Mouse (Mus musculus) MEL (cell line): ENCODE results near the gene Epb41l2. TPM values are rescaled to one million over a fixed set of nuclear protein-coding genes. Genes with fewer than 3 reads are reported as not detected.

ENCODE experiments used
- DNase-seq: peaks from one replicate; pipeline ENCODE4 v3.0.0; 2011; ENCODE audit warnings: low read depth, low spot score
- H3K27ac ChIP-seq: 2 replicates; pipeline ENCODE4 v1.5.1; 2012; ENCODE audit warnings: low read depth, mild to moderate bottlenecking, control low read depth, low read length, moderate library complexity; ENCODE audit not compliant: control insufficient read depth
- H3K27me3 ChIP-seq, 2 experiments: fragments of 150-350 bp in 1 of 2; sonication (generic) in 1 of 2; 2 replicates each; pipeline ENCODE4 v1.6.1; 2012; ENCODE audit warnings: low read length in 2 of 2, mild to moderate bottlenecking in 2 of 2, improper control_type of control experiment in 1 of 2, moderate library complexity in 1 of 2; ENCODE audit not compliant: insufficient read depth in 2 of 2, control insufficient read depth in 1 of 2
- H3K36me3 ChIP-seq, 2 experiments: 2 replicates each; pipeline ENCODE4 v1.6.1; 2012 to 2014; ENCODE audit warnings: low read length in 2 of 2, improper control_type of control experiment in 1 of 2, inconsistent platforms in 1 of 2, mild to moderate bottlenecking in 1 of 2; ENCODE audit not compliant: insufficient read depth in 2 of 2, control insufficient read depth in 1 of 2
- H3K4me1 ChIP-seq, 2 experiments: fragments of 150-350 bp in 1 of 2; sonication (generic) in 1 of 2; 2 replicates each; pipeline ENCODE4 v1.6.1; 2012; ENCODE audit warnings: low read length in 2 of 2, improper control_type of control experiment in 1 of 2, mild to moderate bottlenecking in 1 of 2; ENCODE audit not compliant: insufficient read depth in 2 of 2, control insufficient read depth in 1 of 2
- H3K4me3 ChIP-seq, 2 experiments: fragments of 150-350 bp in 1 of 2; sonication (generic) in 1 of 2; 2 replicates each; pipeline ENCODE4 v1.5.1; 2012; ENCODE audit warnings: low read depth in 2 of 2, low read length in 2 of 2, mild to moderate bottlenecking in 2 of 2, moderate library complexity in 2 of 2, control low read depth in 1 of 2, improper control_type of control experiment in 1 of 2; ENCODE audit not compliant: control insufficient read depth in 1 of 2, insufficient read depth in 1 of 2
- H3K79me2 ChIP-seq: 2 replicates; pipeline ENCODE4 v1.6.1; 2012; ENCODE audit warnings: mild to moderate bottlenecking, low read length, moderate library complexity; ENCODE audit not compliant: control insufficient read depth, poor library complexity, insufficient read depth
- H3K9ac ChIP-seq: 2 replicates; pipeline ENCODE4 v1.6.1; 2012; ENCODE audit warnings: low read depth, mild to moderate bottlenecking, control low read depth, low read length, moderate library complexity; ENCODE audit not compliant: control insufficient read depth, poor library complexity, severe bottlenecking
- H3K9me3 ChIP-seq: fragments of 150-350 bp; sonication (generic); replicated peaks from 2 replicates; pipeline ENCODE4 v1.6.1; 2012; ENCODE audit warnings: mild to moderate bottlenecking, low read length, improper control_type of control experiment, moderate library complexity; ENCODE audit not compliant: insufficient read depth
- BHLHE40 ChIP-seq: IDR thresholded peaks from 2 replicates; pipeline ENCODE4 v1.6.1; 2012; ENCODE audit warnings: low read depth, mild to moderate bottlenecking, inconsistent platforms, low read length, improper control_type of control experiment, borderline replicate concordance
- CHD1 ChIP-seq: IDR thresholded peaks from 2 replicates; pipeline ENCODE4 v1.6.1; 2012; ENCODE audit warnings: low read depth, mild to moderate bottlenecking, inconsistent platforms, low read length, improper control_type of control experiment
- CHD2 ChIP-seq: IDR thresholded peaks from 2 replicates; pipeline ENCODE4 v1.6.1; 2011; ENCODE audit warnings: low read length, improper control_type of control experiment
- CTCF ChIP-seq, 3 experiments: IDR thresholded peaks in 2 of 3; conservative IDR thresholded peaks in 1 of 3; 2 replicates each; pipeline ENCODE4 v1.5.1; 2011 to 2012; ENCODE audit warnings: low read length in 3 of 3, low read depth in 2 of 3, mild to moderate bottlenecking in 2 of 3, improper control_type of control experiment in 1 of 3, inconsistent platforms in 1 of 3, mixed read lengths in 1 of 3, moderate library complexity in 1 of 3; ENCODE audit not compliant: control insufficient read depth in 1 of 3, insufficient read depth in 1 of 3, poor library complexity in 1 of 3, severe bottlenecking in 1 of 3
- E2F4 ChIP-seq: IDR thresholded peaks from 2 replicates; pipeline ENCODE4 v1.6.1; 2011; ENCODE audit warnings: low read depth, low read length, improper control_type of control experiment, borderline replicate concordance
- ELF1 ChIP-seq: IDR thresholded peaks from 2 replicates; pipeline ENCODE4 v1.6.1; 2014; ENCODE audit warnings: low read depth, mild to moderate bottlenecking, inconsistent platforms, low read length, improper control_type of control experiment, moderate library complexity
- EP300 ChIP-seq, 2 experiments: IDR thresholded peaks; 2 replicates each; pipeline ENCODE4 v1.6.1; 2011; ENCODE audit warnings: improper control_type of control experiment in 2 of 2, low read length in 2 of 2, low read depth in 1 of 2, mild to moderate bottlenecking in 1 of 2
- ETS1 ChIP-seq: IDR thresholded peaks from 2 replicates; pipeline ENCODE4 v1.6.1; 2012; ENCODE audit warnings: low read depth, mild to moderate bottlenecking, inconsistent platforms, low read length, improper control_type of control experiment, moderate library complexity
- GATA1 ChIP-seq: IDR thresholded peaks from 2 replicates; pipeline ENCODE4 v1.6.1; 2011; ENCODE audit warnings: low read depth, low read length, improper control_type of control experiment
- HCFC1 ChIP-seq: IDR thresholded peaks from 2 replicates; pipeline ENCODE4 v1.6.1; 2012; ENCODE audit warnings: low read depth, mild to moderate bottlenecking, inconsistent platforms, low read length, improper control_type of control experiment, moderate library complexity
- KAT2A ChIP-seq: conservative IDR thresholded peaks from 2 replicates; pipeline ENCODE4 v1.6.1; 2012; ENCODE audit warnings: low read depth, low read length, improper control_type of control experiment, inconsistent platforms
- MAFK ChIP-seq: IDR thresholded peaks from 2 replicates; pipeline ENCODE4 v1.6.1; 2011; ENCODE audit warnings: low read depth, mild to moderate bottlenecking, low read length, improper control_type of control experiment, borderline replicate concordance
- MAX ChIP-seq: IDR thresholded peaks from 2 replicates; pipeline ENCODE4 v1.6.1; 2011; ENCODE audit warnings: low read length, improper control_type of control experiment
- MAZ ChIP-seq: IDR thresholded peaks from 2 replicates; pipeline ENCODE4 v1.6.1; 2012; ENCODE audit warnings: low read depth, mild to moderate bottlenecking, inconsistent platforms, low read length, improper control_type of control experiment
- MEF2A ChIP-seq: IDR thresholded peaks from 2 replicates; pipeline ENCODE4 v1.6.1; 2014; ENCODE audit warnings: low read depth, mild to moderate bottlenecking, inconsistent platforms, low read length, improper control_type of control experiment; ENCODE audit not compliant: poor library complexity, insufficient replicate concordance, severe bottlenecking; ENCODE audit errors: extremely low read depth
- MXI1 ChIP-seq: IDR thresholded peaks from 2 replicates; pipeline ENCODE4 v1.6.1; 2011; ENCODE audit warnings: mild to moderate bottlenecking, low read depth, low read length, improper control_type of control experiment
- MYB ChIP-seq: IDR thresholded peaks from 2 replicates; pipeline ENCODE4 v1.6.1; 2011; ENCODE audit warnings: mild to moderate bottlenecking, low read depth, low read length, improper control_type of control experiment
- MYC ChIP-seq: IDR thresholded peaks from 2 replicates; pipeline ENCODE4 v1.6.1; 2011; ENCODE audit warnings: low read depth, mild to moderate bottlenecking, low read length, improper control_type of control experiment, moderate library complexity
- NELFE ChIP-seq: IDR thresholded peaks from 2 replicates; pipeline ENCODE4 v1.6.1; 2011; ENCODE audit warnings: low read depth, low read length, improper control_type of control experiment
- NRF1 ChIP-seq: IDR thresholded peaks from 2 replicates; pipeline ENCODE4 v1.6.1; 2014; ENCODE audit warnings: low read depth, mild to moderate bottlenecking, inconsistent platforms, low read length, improper control_type of control experiment, moderate library complexity; ENCODE audit not compliant: poor library complexity, insufficient read depth, severe bottlenecking
- POLR2A ChIP-seq, 2 experiments: IDR thresholded peaks; 2 replicates each; pipeline ENCODE4 v1.6.1; 2011 to 2012; ENCODE audit warnings: low read length in 2 of 2, mild to moderate bottlenecking in 2 of 2, control low read depth in 1 of 2, improper control_type of control experiment in 1 of 2, low read depth in 1 of 2, moderate library complexity in 1 of 2; ENCODE audit not compliant: control insufficient read depth in 1 of 2, insufficient read depth in 1 of 2, poor library complexity in 1 of 2
- POLR2AphosphoS2 ChIP-seq: IDR thresholded peaks from 2 replicates; pipeline ENCODE4 v1.6.1; 2011; ENCODE audit warnings: low read length, improper control_type of control experiment
- POLR2AphosphoS5 ChIP-seq: IDR thresholded peaks from 2 replicates; pipeline ENCODE4 v1.6.1; 2012; ENCODE audit warnings: low read depth, borderline replicate concordance, mild to moderate bottlenecking, inconsistent platforms, low read length, moderate library complexity, mixed read lengths
- RAD21 ChIP-seq: IDR thresholded peaks from 2 replicates; pipeline ENCODE4 v1.6.1; 2011; ENCODE audit warnings: mild to moderate bottlenecking, low read depth, low read length, improper control_type of control experiment
- RCOR1 ChIP-seq: IDR thresholded peaks from 2 replicates; pipeline ENCODE4 v1.6.1; 2012; ENCODE audit warnings: low read depth, mild to moderate bottlenecking, inconsistent platforms, low read length, improper control_type of control experiment
- SIN3A ChIP-seq: IDR thresholded peaks from 2 replicates; pipeline ENCODE4 v1.6.1; 2012; ENCODE audit warnings: low read length, improper control_type of control experiment, inconsistent platforms
- SMC3 ChIP-seq: IDR thresholded peaks from 2 replicates; pipeline ENCODE4 v1.6.1; 2011; ENCODE audit warnings: low read depth, low read length, improper control_type of control experiment
- TAL1 ChIP-seq: IDR thresholded peaks from 2 replicates; pipeline ENCODE4 v1.6.1; 2012; ENCODE audit warnings: mild to moderate bottlenecking, inconsistent platforms, low read length, moderate library complexity, mixed read lengths
- TBP ChIP-seq: IDR thresholded peaks from 2 replicates; pipeline ENCODE4 v1.8.0; 2011; ENCODE audit warnings: low read depth, low read length, improper control_type of control experiment
- TCF12 ChIP-seq: IDR thresholded peaks from 2 replicates; pipeline ENCODE4 v1.6.1; 2014; ENCODE audit warnings: low read depth, mild to moderate bottlenecking, inconsistent platforms, low read length, improper control_type of control experiment, moderate library complexity
- UBTF ChIP-seq: IDR thresholded peaks from 2 replicates; pipeline ENCODE4 v1.6.1; 2012; ENCODE audit warnings: low read depth, mild to moderate bottlenecking, inconsistent platforms, low read length, improper control_type of control experiment, moderate library complexity, borderline replicate concordance; ENCODE audit not compliant: insufficient read depth
- USF1 ChIP-seq: IDR thresholded peaks from 2 replicates; pipeline ENCODE4 v1.6.1; 2014; ENCODE audit warnings: low read depth, mild to moderate bottlenecking, inconsistent platforms, low read length, improper control_type of control experiment, moderate library complexity
- USF2 ChIP-seq, 2 experiments: IDR thresholded peaks; 2 replicates each; pipeline ENCODE4 v1.6.1; 2011 to 2012; ENCODE audit warnings: improper control_type of control experiment in 2 of 2, low read length in 2 of 2, borderline replicate concordance in 1 of 2, inconsistent platforms in 1 of 2, low read depth in 1 of 2, mild to moderate bottlenecking in 1 of 2; ENCODE audit not compliant: insufficient read depth in 1 of 2
- ZC3H11A ChIP-seq: IDR thresholded peaks from 2 replicates; pipeline ENCODE4 v1.6.1; 2012; ENCODE audit warnings: low read depth, mild to moderate bottlenecking, inconsistent platforms, low read length, improper control_type of control experiment
- ZKSCAN1 ChIP-seq: IDR thresholded peaks from 2 replicates; pipeline ENCODE4 v1.6.1; 2012; ENCODE audit warnings: low read depth, mild to moderate bottlenecking, inconsistent platforms, low read length, improper control_type of control experiment, moderate library complexity
- ZMIZ1 ChIP-seq: IDR thresholded peaks from 2 replicates; pipeline ENCODE4 v1.6.1; 2012; ENCODE audit warnings: low read depth, mild to moderate bottlenecking, inconsistent platforms, low read length, improper control_type of control experiment, moderate library complexity
- ZNF384 ChIP-seq: IDR thresholded peaks from 2 replicates; pipeline ENCODE4 v1.6.1; 2012; ENCODE audit warnings: low read depth, mild to moderate bottlenecking, inconsistent platforms, low read length, improper control_type of control experiment
- polyA plus RNA-seq, 2 experiments: library from polyadenylated mRNA; stranded (reverse) in 1 of 2; unstranded in 1 of 2; fragments of >175 nt in 1 of 2; fragments of >200 nt in 1 of 2; gene quantifications; 2 replicates each; pipeline versions ENCODE4 v1.2.1 to v1.2.4; 2012; ENCODE audit warnings: low replicate concordance in 2 of 2, low read depth in 1 of 2; ENCODE audit not compliant: insufficient read length in 2 of 2, insufficient read depth in 1 of 2, missing spikeins in 1 of 2
- total RNA-seq: library from RNA; depleted of rRNA; stranded (reverse); fragments of 300-350 nt; gene quantifications from 2 replicates; pipeline ENCODE4 v1.2.3, GENCODE M21; 2012

Epb41l2 gene
- total and polyA plus RNA-seq, 3 experiments: 4.7 to 23.7 TPM; not detected in 1

DNA sequence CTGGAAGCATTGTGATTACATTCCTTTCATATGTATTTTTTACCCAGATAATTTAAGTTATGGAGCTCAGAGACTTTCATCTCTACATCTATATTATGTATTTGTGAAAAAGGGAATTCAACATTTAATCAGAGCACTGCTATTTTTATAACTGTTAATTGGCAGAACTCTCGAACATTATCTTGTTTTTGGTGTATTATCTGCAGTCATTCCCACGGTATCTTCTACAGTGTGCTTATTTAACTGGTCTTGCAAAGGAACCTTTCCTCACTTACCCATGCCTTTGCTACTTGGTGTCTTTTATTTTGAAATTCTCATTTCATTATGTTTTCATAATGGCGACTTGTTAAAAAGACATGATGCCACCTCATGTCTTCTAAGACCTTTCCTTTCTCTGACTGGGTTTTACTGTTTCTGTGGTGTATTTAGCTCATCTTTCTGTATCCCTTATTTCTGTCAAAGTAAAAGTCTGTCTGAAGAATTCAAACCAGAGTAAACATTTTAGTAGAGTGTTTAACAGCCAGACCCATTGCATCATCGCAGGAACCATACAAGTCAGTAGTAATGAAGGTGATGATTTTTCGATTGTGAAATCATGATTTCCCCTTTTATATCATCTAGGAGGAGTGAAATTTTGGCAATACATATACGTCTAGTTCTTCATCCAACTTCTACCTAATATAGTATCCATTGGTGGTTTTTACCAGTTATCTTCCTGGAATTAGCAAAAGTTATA lies 21.3 kb downstream of the Epb41l2 start:
- Histone ChIP-seq H3K4me3 (no peak overlapping the region), H3K27ac (no peak overlapping the region), H3K4me1 (peaks cover 2 to 10% of the 10 kb centered on the region in 2 experiments; a peak in 3 of 4 replicates), H3K9ac (no peak overlapping the region), H3K79me2 (no peaks in the 10 kb centered on the region; the same call in 1 of the 2 replicates), H3K36me3 (peaks cover 0 to 18% of the 10 kb centered on the region in 2 experiments; a peak in 2 of 4 replicates), H3K9me3 (no peaks in the 10 kb centered on the region), H3K27me3 (no peaks in the 10 kb centered on the region)
- no peak for DNase-seq
- TF ChIP-seq SMC3: no peak
- TF ChIP-seq MXI1: no peak
- no peak for TF ChIP-seq POLR2A (IDR thresholded peaks at IDR 0.05; ENCODE audit: control insufficient read depth in 1 of 2, insufficient read depth in 1 of 2, low read depth in 1 of 2, low read length in 2 of 2, poor library complexity in 1 of 2)
- no peak for TF ChIP-seq NELFE
- no peak for TF ChIP-seq CTCF (IDR thresholded peaks at IDR 0.05 in 2 of 3, conservative IDR thresholded peaks at IDR 0.05 in 1 of 3; ENCODE audit: control insufficient read depth in 1 of 3, insufficient read depth in 1 of 3, low read depth in 2 of 3, low read length in 3 of 3, poor library complexity in 1 of 3, severe bottlenecking in 1 of 3)
- no peak for TF ChIP-seq TAL1
- no peak for TF ChIP-seq ZNF384
- TF ChIP-seq GATA1: peak; percentile 65
- TF ChIP-seq SIN3A: no peak
- TF ChIP-seq MAX: no peak
- TF ChIP-seq MAZ: no peak
- TF ChIP-seq USF1: no peak
- TF ChIP-seq TBP: no peak
- peak; percentile 85; the same call in 1 of the 2 replicates for TF ChIP-seq MEF2A
- peak; percentile 57; the same call in 1 of the 2 replicates for TF ChIP-seq ETS1
- no peak for TF ChIP-seq ZMIZ1
- no peak for TF ChIP-seq BHLHE40
- no peak for TF ChIP-seq ZC3H11A
- no peak for TF ChIP-seq CHD2
- TF ChIP-seq MYC: no peak
- no peak for TF ChIP-seq MAFK
- no peak for TF ChIP-seq CHD1
- TF ChIP-seq UBTF: no peak
- TF ChIP-seq USF2 (IDR thresholded peaks at IDR 0.05; ENCODE audit: borderline replicate concordance in 1 of 2, insufficient read depth in 1 of 2, low read depth in 1 of 2, low read length in 2 of 2): no peak
- no peak for TF ChIP-seq ZKSCAN1
- TF ChIP-seq ELF1: no peak
- TF ChIP-seq TCF12: no peak
- TF ChIP-seq NRF1: no peak
- peak; percentile 19 to 33; a peak in 2 of 4 replicates for TF ChIP-seq EP300 (IDR thresholded peaks at IDR 0.05; ENCODE audit: low read depth in 1 of 2, low read length in 2 of 2)
- peak; percentile 77 for TF ChIP-seq RCOR1
- no peak for TF ChIP-seq KAT2A
- TF ChIP-seq POLR2AphosphoS5: no peak
- no peak for TF ChIP-seq HCFC1
- no peak for TF ChIP-seq POLR2AphosphoS2
- TF ChIP-seq E2F4: no peak
- TF ChIP-seq MYB: no peak
- TF ChIP-seq RAD21: no peak
